Mouse (Mus musculus) layer of hippocampus, adult 8-10 months (tissue): ENCODE results near the gene Cpsf6. TPM values are rescaled to one million over a fixed set of nuclear protein-coding genes. Genes with fewer than 3 reads are reported as not detected.

Source experiments
- DNase-seq, 2 experiments: peaks; one replicate each; pipeline ENCODE4 v3.0.0; 2022; ENCODE audit warnings: low spot score in 2 of 2
- total RNA-seq, 4 experiments: library from RNA; stranded (reverse); gene quantifications; 2 replicates each; pipeline ENCODE4 v1.2.4; 2022

The Cpsf6 gene
- 100 to 1,000 TPM; 104 to 124 (median 117) TPM for total RNA-seq

GRCm38 (mm10) chr10:117379908-117380307, at the start of gene Cpsf6:
Gene Cpsf6, minus strand, starts transcription at chr10:117380015.
- no peak for DNase-seq

- DNase-seq, result no peak
These were observed 46.8 kb upstream of the Cpsf6 start for GRCm38 (mm10) chr10:117426615-117426969.

GRCm38 (mm10) chr10:117425907-117426614, 46.2 kb upstream of the Cpsf6 start:
- peak; percentile 51 to 55 for DNase-seq

GRCm38 (mm10) chr10:117425013-117425412, 45.2 kb upstream of the Cpsf6 start:
- no peak for DNase-seq

GRCm38 (mm10) chr10:117424146-117424905, 44.5 kb upstream of the Cpsf6 start:
- no peak for DNase-seq

GRCm38 (mm10) chr10:117423025-117424002, 43.5 kb upstream of the Cpsf6 start:
- DNase-seq, result no peak

- DNase-seq, result no peak
These were observed 42.5 kb upstream of the Cpsf6 start for GRCm38 (mm10) chr10:117422174-117422808.

- no peak for DNase-seq
These were observed 41.7 kb upstream of the Cpsf6 start for GRCm38 (mm10) chr10:117421283-117422107.

GRCm38 (mm10) chr10:117420502-117421282, 40.9 kb upstream of the Cpsf6 start:
- no peak for DNase-seq

- no peak for DNase-seq
These were observed 39.9 kb upstream of the Cpsf6 start for GRCm38 (mm10) chr10:117419577-117420290.

- DNase-seq, result no peak
These were observed 38.9 kb upstream of the Cpsf6 start for GRCm38 (mm10) chr10:117418668-117419237.

- DNase-seq, result peak; percentile 71 to 74
These were observed 38.2 kb upstream of the Cpsf6 start for GRCm38 (mm10) chr10:117417772-117418667.

- no peak for DNase-seq
These were observed 37.6 kb upstream of the Cpsf6 start for GRCm38 (mm10) chr10:117417470-117417767.

GRCm38 (mm10) chr10:117416636-117417469, 37.0 kb upstream of the Cpsf6 start:
- DNase-seq, result no peak

- DNase-seq, result no peak
These were observed 36.3 kb upstream of the Cpsf6 start for GRCm38 (mm10) chr10:117416095-117416494.

GRCm38 (mm10) chr10:117415364-117416057, 35.7 kb upstream of the Cpsf6 start:
- DNase-seq, result no peak
